Mouse (Mus musculus): ENCODE results near the gene Vmn2r103. TPM values are rescaled to one million over a fixed set of nuclear protein-coding genes. Genes with fewer than 3 reads are reported as not detected.

Vmn2r103 gene
- not detected in 2 replicates for polyA plus RNA-seq (2014; fragmentation: Nextera tagmentation; extraction: Ambion mirVana)

GRCm38 (mm10) chr17:19773063-19773462 lies at the start of gene Vmn2r103:
Gene Vmn2r103, plus strand, starts transcription at chr17:19773363.
- ATAC-seq (replicated peaks; ENCODE audit: low FRiP score), result no peak
- H3K9ac ChIP-seq (ENCODE audit: low read length), result no peak within 1 kb of the TSS
- H3K4me1 ChIP-seq (replicated peaks; ENCODE audit: control insufficient read depth, insufficient read depth, low read length), result no peaks in the 10 kb centered on the region
- no peak within 1 kb of the TSS for H3K4me3 ChIP-seq (ENCODE audit: low read depth, low read length)
- H3K4me2 ChIP-seq (ENCODE audit: low read depth, low read length, severe bottlenecking), result no peak within 1 kb of the TSS
- no peaks in the 10 kb centered on the region for H3K9me3 ChIP-seq (ENCODE audit: control insufficient read depth, low read length)
- no peak within 1 kb of the TSS for H3K27ac ChIP-seq (ENCODE audit: low read depth, low read length)
- no peak for DNase-seq (ENCODE audit: low spot score)
- H3K36me3 ChIP-seq (ENCODE audit: control insufficient read depth, insufficient read depth, low read length), result no peaks in the 10 kb centered on the region
- H3K27me3 ChIP-seq (ENCODE audit: control insufficient read depth, insufficient read depth, low read length), result no peaks in the 10 kb centered on the region
- WGBS, result 67% methylated on average over 4 of the region's 4 CpGs

- Histone ChIP-seq H3K4me3 (ENCODE audit: low read depth, low read length) (no peak overlapping the region), H3K27me3 (ENCODE audit: control insufficient read depth, insufficient read depth, low read length) (no peaks in the 10 kb centered on the region), H3K4me2 (ENCODE audit: low read depth, low read length, severe bottlenecking) (no peak overlapping the region), H3K9me3 (ENCODE audit: control insufficient read depth, low read length) (peaks cover 2% of the 10 kb centered on the region; the same call in 1 of the 2 replicates), H3K27ac (ENCODE audit: low read depth, low read length) (no peak overlapping the region), H3K9ac (ENCODE audit: low read length) (no peak overlapping the region), H3K36me3 (ENCODE audit: control insufficient read depth, insufficient read depth, low read length) (no peaks in the 10 kb centered on the region), H3K4me1 (replicated peaks; ENCODE audit: control insufficient read depth, insufficient read depth, low read length) (no peaks in the 10 kb centered on the region)
- WGBS, result 88% methylated on average over 4 of the region's 4 CpGs
- DNase-seq (ENCODE audit: low spot score) (no peak), ATAC-seq (replicated peaks; ENCODE audit: low FRiP score) (no peak)
These were observed 5.8 kb downstream of the Vmn2r103 start for GRCm38 (mm10) chr17:19778994-19779393.

GRCm38 (mm10) chr17:19789248-19789647 lies 16.1 kb downstream of the Vmn2r103 start:
- Histone ChIP-seq H3K27ac (ENCODE audit: low read depth, low read length) (no peak overlapping the region), H3K4me1 (replicated peaks; ENCODE audit: control insufficient read depth, insufficient read depth, low read length) (no peaks in the 10 kb centered on the region), H3K4me2 (ENCODE audit: low read depth, low read length, severe bottlenecking) (no peak overlapping the region), H3K27me3 (ENCODE audit: control insufficient read depth, insufficient read depth, low read length) (no peaks in the 10 kb centered on the region), H3K9ac (ENCODE audit: low read length) (no peak overlapping the region), H3K4me3 (ENCODE audit: low read depth, low read length) (no peak overlapping the region), H3K9me3 (ENCODE audit: control insufficient read depth, low read length) (no peaks in the 10 kb centered on the region; the same call in 1 of the 2 replicates), H3K36me3 (ENCODE audit: control insufficient read depth, insufficient read depth, low read length) (no peaks in the 10 kb centered on the region)
- ATAC-seq (replicated peaks; ENCODE audit: low FRiP score) (no peak), DNase-seq (ENCODE audit: low spot score) (no peak)
- WGBS, result 92% methylated on average over 1 of the region's 1 CpGs

Other genes with a start within 250 kb of the Vmn2r103 start
- gene Vmn2r101, start 196.1 kb upstream of the Vmn2r103 start, polyA plus RNA-seq (2014; fragmentation: Nextera tagmentation; extraction: Ambion mirVana), result not detected in 2 replicates
- gene Vmn2r102, start 113.0 kb upstream of the Vmn2r103 start, polyA plus RNA-seq (2014; fragmentation: Nextera tagmentation; extraction: Ambion mirVana), result not detected in 2 replicates